Mouse (Mus musculus) left cerebral cortex, postnatal 36 days (tissue): ENCODE measurements around the gene Gpr85. TPM values are rescaled to one million over a fixed set of nuclear protein-coding genes. Genes with fewer than 3 reads are reported as not detected.
"Not testable (repeated sequence)": the region's sequence is repeated elsewhere in the genome, so short reads cannot be mapped to it uniquely, and the experiment has no call there.

Source experiments
- DNase-seq, 2 experiments: peaks; one replicate each; pipeline ENCODE4 v3.0.0; 2021 to 2022; ENCODE audit warnings: low spot score in 2 of 2, mixed read lengths in 1 of 2
- intact Hi-C: fragments of 180-260 bp; cut with DNase I; formaldehyde crosslinking; loops from one replicate; pipeline ENCODE4 v1.15.1; 2025
- total RNA-seq, 2 experiments: library from RNA; stranded (reverse); gene quantifications; 2 replicates each; pipeline ENCODE4 v1.2.3; 2021

Gene Gpr85
- total RNA-seq = 10 to 100 TPM; 40.9 to 42.9 TPM

- intact Hi-C loops = loop anchor here (5.0 to 10.0 kb wide), 2 partner anchors 232 to 665 kb away; partner anchors contain the start of gene Tmem168
- peak; percentile 22 to 30 for DNase-seq
Measured at GRCm38 (mm10) chr6:13839345-13840054, at the start of gene Gpr85. Gene Gpr85 (minus strand): TSS chr6:13839942.

DNA sequence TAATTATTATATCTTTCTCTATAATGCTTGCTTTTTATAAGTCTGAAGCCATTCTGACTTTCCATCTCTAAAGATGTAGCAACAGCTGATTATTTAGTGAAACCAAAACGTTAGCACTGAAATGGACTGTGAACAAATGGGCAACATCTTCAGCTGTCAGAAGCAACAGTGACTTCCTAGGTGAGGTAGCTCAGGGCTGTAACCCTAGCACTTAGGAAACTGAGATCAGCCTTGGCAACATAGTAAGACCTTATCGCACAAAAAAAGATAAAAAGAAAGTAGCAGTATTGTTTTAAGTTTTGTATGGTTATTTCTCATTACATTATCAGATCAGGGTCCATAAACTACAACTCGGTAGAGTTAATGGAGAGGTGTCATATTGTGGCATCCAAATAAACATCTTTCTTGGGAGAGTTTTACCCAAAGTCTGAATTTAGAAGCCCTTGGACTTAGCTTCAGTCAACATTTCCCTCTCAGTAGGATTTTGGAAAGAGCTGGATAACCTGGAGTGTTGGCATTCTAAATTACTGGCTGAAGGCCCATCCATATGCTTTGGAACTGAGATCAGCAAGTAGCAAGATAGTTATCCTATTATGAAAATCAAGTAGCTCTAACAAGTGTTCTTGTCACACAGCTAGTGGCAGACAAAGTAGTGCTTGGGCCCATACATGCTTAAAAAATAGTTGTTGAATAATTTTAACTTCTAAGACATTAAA is 45.3 kb upstream of the Gpr85 start:
- intact Hi-C loops = no loop called here
- no peak for DNase-seq

GRCm38 (mm10) chr6:13882919-13883318 is 43.2 kb upstream of the Gpr85 start:
- DNase-seq = no peak
- intact Hi-C loops = no loop called here

GRCm38 (mm10) chr6:13873959-13874358 is 34.2 kb upstream of the Gpr85 start:
- DNase-seq = no peak
- intact Hi-C loops = no loop called here

DNA sequence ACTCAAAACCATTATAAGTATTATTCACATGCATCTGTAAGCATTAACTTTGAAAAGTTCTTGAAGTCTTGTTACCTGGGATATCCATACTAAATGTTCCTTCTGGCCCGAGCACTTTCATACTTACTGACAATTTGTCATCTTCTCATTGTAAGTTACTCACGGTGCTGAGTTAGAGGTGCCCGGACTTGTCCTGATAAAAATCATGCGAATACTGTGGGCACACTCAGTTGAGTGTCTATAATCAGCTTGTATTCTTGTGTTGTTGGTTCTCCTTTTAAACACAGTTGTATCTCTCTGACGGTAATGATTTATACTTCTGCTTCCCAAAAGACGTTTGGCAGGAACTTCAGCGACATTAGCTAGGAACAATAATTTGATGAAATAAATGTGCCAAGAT is 32.3 kb upstream of the Gpr85 start:
- intact Hi-C loops = no loop called here
- DNase-seq = no peak

DNA sequence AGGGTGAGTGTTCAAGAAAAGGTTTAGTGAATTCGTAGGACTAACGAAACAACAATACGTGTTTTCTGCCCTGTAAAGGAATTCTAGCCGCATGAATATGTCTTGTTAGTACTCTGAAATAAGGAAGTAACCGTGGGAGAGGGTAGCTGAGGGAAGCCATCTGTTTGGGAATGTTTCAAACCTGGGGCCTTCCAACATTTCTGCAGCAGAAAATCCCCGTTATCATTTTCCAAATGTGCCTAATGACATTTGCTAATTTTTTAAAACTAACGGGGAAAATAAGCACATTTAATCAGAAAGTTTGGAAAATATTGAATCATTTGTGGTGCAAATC is 31.9 kb upstream of the Gpr85 start:
- no peak for DNase-seq
- intact Hi-C loops = loop anchor here (1.0 kb wide), 1 partner anchor 33 kb away; no protein-coding TSS in a partner anchor

GRCm38 (mm10) chr6:13870919-13871624 is 31.3 kb upstream of the Gpr85 start, which contains the start of gene 2610001J05Rik:
Gene 2610001J05Rik (minus strand): TSS chr6:13871518.
- intact Hi-C loops = loop anchor here (1.0 kb wide), 1 partner anchor 33 kb away; no protein-coding TSS in a partner anchor
- peak; percentile 91 for DNase-seq

DNA sequence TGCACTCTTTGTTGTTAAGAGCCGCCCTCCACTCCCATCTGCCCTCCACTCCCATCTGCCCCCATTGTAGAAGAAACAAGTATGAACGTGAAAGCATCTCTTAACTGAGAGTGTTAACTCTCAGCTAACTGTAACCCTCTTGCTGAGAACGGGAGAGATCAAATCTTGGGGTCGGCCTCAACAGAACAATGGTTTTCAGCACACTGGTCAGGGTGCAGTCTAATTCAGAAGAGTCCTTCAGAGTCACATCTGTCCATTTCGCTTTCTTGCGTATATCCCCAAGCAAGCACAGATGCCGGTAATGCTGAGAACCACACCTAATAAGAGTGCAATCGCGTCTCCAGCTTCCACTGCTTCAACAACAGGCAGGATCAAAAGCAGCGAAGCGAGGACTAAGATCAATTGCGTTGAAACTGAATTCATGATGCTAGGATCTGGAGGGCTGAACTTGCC is 30.6 kb upstream of the Gpr85 start:
- intact Hi-C loops = no loop called here
- DNase-seq = no peak

- intact Hi-C loops = no loop called here
- no peak for DNase-seq
Measured at GRCm38 (mm10) chr6:13860596-13860995, 20.9 kb upstream of the Gpr85 start.

DNA sequence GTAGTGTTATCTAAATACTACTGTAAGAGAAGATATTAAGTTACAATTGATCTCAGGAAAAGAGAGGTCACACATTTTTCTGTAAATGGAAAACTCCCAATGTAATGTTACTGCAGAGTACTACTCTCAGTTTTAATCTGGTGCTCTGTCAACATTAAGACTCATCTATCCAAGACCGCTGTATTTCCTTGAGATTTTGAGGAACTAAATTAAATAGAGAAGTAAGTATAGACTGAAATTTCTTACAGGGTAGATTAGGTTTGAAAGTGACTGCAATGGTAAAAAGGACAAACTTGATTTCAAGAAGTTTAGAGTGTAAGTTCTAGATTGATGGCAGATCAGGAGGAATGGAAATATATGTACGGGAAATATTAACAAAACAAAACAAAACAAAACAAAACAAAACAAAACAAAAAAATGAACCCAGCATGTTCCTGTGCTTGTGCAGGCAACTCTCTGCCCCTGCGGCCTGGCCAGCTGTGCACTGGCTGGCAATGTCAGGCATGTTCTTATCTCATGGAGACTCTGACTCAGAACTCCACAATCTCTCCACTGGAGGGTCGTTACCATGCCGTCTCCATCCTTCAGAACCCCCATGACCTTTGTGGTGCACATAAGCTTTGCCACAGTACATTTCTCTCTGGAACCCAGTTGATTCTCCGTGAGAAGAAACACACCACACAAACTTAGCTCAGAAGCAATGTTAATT is 20.3 kb upstream of the Gpr85 start:
- intact Hi-C loops = no loop called here
- no peak for DNase-seq

DNA sequence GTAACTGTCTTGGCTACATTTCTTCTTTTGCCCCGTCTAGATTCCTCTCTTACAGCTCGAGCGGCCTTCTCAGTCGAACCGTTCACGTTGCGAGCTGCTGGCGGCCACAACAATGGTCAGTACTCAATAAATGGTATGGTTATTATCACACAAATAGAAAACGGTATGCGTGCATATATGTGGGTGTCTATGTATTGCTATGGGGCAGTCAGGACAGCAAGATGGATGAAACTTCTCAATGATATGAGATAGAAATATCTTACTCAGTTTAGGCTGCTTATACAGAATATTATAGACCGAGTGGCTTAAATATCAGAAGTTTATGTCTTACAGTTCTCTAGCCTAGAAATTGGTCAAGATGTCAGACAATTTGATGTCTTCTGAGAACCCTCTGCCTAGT is 14.5 kb upstream of the Gpr85 start:
- intact Hi-C loops = no loop called here
- no peak for DNase-seq

DNA sequence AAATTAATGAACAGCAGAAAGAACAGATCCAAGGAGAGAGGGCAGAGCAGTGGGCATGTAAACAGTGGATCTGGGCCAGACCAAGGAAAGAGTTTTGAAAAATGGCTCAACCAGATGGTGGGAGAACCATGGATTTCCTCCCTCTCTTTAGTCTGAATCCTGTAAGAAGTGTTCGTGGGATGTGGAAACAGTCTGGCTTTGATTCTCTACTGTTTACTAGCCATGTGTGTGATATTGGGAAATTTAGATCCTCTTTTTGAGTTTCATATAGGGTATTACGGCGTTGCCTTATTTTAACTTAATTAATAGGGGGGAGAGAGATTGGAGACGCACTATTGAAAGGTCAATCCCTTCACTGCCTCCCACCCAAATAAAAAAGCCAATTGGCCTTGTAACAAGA is 13.5 kb upstream of the Gpr85 start:
- DNase-seq = no peak
- intact Hi-C loops = no loop called here

GRCm38 (mm10) chr6:13846031-13846430 is 6.3 kb upstream of the Gpr85 start:
- DNase-seq, intact Hi-C loops: not testable (repeated sequence)

DNA sequence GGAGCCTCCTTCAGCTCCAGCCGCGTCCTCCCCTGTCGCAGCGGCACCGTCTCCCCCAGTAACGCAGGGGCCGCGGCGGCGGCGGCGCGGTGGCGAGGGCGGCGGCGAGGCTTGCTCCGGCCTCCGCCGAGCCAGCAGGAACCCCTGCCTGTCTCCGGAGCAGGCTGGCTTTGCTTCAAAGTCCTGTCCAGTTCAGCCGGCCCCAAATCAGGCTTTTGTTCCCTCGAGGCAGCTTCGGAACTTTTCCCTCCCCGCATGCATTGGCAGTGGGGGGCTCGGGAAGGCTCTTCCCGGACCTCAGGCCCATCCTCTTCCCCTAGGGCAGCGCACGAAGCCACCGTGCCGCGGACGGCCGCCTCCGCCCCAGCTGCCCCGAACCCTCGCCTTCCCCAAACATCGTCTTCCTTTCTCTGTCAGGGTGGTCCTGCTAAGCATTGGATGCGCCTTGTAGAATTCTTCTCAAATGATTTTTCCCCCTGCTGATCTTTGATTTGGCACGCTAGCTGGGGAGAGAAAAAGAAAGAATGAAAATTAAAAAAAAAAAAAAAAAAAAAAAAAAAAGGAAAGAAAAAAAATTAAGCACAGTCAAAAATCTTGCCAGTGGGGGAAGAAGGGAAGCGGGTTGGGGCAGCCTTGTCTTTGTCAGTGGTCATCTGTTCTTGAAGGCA is 931 bp downstream of the Gpr85 start:
- DNase-seq = peak; percentile 79 to 87
- intact Hi-C loops = loop anchor here (1.0 to 10.0 kb wide), 3 partner anchors 32 to 666 kb away; partner anchors contain the start of genes 2610001J05Rik and Tmem168

DNA sequence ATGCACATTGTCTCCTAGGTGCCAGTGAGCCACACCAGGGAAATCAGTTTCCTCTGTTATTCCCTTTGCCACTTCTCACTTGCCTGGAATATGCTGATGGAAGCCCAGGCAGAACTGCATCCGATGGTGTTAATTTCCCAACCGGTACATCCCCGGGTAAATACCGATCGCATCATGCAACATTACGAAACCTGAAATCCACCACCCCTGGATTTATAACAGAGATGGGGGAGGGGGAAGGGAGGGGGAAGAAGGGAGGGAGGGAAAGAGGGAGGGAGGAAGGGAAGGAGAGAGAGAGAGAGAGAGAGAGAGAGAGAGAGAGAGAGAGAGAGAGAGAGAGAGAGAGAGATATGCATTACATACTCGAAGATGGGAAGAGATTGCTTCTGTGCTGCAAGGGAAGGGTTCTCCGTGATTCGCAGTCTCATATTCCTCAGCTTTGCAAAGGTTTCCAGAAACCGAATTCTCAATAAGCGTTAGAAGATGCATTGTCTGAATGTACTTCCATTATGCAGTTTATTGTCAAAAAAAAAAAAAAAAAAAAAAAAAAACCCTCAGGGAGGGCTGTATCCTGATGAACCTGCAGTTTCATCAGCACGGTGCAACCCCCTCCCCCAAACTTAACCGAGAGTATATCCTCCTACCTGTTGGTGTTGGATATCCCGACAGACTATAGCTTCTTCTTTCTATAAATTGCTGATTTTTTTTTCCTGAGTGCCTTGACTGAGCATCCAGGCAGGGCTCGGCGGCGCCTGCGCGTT is 1.6 kb downstream of the Gpr85 start:
- intact Hi-C loops = loop anchor here (1.0 to 10.0 kb wide), 3 partner anchors 33 to 667 kb away; partner anchors contain the start of genes 2610001J05Rik and Tmem168
- DNase-seq = peak; percentile 34 to 43

DNA sequence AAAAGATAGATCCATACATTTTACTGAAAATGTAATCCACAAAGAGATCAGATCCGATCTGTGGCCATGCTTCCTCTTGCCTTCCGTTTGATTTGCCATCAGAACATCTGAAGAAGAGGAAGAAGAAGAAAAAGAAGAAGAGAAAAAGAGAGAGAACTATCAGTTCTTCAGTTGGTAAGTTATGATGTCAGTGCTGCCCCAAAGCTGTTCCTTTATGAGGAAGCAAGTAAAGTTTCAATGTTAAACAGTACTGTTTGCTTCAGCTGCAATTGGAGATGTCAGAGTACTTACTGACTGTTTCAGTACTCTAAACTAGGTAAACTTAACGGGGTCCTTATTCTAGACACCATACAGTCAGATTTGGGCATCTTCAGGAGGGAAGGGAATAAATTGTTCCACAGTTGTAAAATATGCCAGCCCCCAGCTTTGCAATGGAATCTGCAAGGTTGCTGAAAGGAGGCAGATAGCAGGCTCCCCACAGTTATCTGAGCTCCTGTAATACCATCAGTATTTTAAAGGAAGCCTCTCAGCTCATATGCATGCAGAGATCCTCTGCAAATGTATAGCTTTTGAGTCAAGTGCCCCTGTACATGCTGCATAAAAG is 2.7 kb downstream of the Gpr85 start:
- intact Hi-C loops = loop anchor here (5.0 to 10.0 kb wide), 2 partner anchors 230 to 668 kb away; partner anchors contain the start of gene Tmem168
- peak; percentile 5 to 20 for DNase-seq

GRCm38 (mm10) chr6:13835720-13836665 is 3.7 kb downstream of the Gpr85 start:
- intact Hi-C loops = loop anchor here (5.0 to 10.0 kb wide), 2 partner anchors 229 to 669 kb away; partner anchors contain the start of gene Tmem168
- peak; percentile 52 for DNase-seq
